Mouse (Mus musculus) bone marrow, adult 2 months (tissue): ENCODE data around the gene D6Ertd527e.

Experiments used
- CTCF ChIP-seq: fragments of 200-500 bp; IDR thresholded peaks from 2 replicates; pipeline ENCODE4 v1.5.1; 2011; ENCODE audit warnings: low read length, control low read depth; ENCODE audit not compliant: control insufficient read depth, insufficient read depth
- POLR2A ChIP-seq: fragments of 200-500 bp; IDR thresholded peaks from 2 replicates; pipeline ENCODE4 v1.6.1; 2011; ENCODE audit warnings: low read depth, mild to moderate bottlenecking, control low read depth, low read length, borderline replicate concordance; ENCODE audit not compliant: control insufficient read depth

DNA sequence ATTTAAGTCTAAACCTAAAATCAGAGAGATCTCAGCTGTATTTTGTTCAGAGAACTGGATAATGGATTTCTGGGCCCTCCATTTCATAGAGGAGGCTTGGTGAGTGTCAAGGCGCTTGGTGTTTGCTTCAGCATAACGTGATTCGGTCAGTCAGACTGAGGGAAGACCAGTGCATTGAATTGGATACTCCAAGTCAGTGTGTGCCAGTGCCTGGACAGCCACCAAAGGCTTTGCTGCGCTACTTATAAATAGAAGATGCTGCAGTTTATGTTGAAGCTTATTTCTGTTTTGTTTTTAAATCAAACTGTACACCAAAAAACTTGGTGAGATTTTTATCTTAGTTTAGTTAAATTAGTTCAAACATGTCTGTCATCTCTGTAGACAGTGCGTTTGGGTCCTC, 16.2 kb upstream of the D6Ertd527e start:
- TF ChIP-seq CTCF (no peak), POLR2A (no peak)
